Mouse (Mus musculus): ENCODE data around the gene 4931406C07Rik. TPM values are rescaled to one million over a fixed set of nuclear protein-coding genes. Genes with fewer than 3 reads are reported as not detected.
A peak's percentile ranks its signal among the peaks of the same experiment; 100 is the strongest.

The 4931406C07Rik gene
- polyA plus RNA-seq, 1 experiment: 184 TPM

GRCm38 (mm10) chr9:15313633-15314032 lies 7.4 kb upstream of the 4931406C07Rik start:
- 86% methylated on average over 5 of the region's 5 CpGs for WGBS
- no peak overlapping the region for H3K27ac ChIP-seq (ENCODE audit: insufficient read depth, low read depth, low read length)
- no peak overlapping the region for H3K4me3 ChIP-seq (ENCODE audit: insufficient read depth, low read depth, low read length)
- no peaks in the 10 kb centered on the region for H3K4me1 ChIP-seq (ENCODE audit: control insufficient read depth, insufficient read depth, low read length)
- DNase-seq: no peak
- H3K36me3 ChIP-seq (ENCODE audit: control insufficient read depth, insufficient read depth, low read length): peaks cover 26% of the 10 kb centered on the region
- TF ChIP-seq CTCF (conservative IDR thresholded peaks at IDR 0.05; ENCODE audit: insufficient read depth, insufficient read length, low read depth, low read length) (no peak), POLR2A (IDR thresholded peaks at IDR 0.05; ENCODE audit: low read depth, low read length) (no peak)
- H3K27me3 ChIP-seq (replicated peaks; ENCODE audit: control insufficient read depth, insufficient read depth, low read length): no peaks in the 10 kb centered on the region

GRCm38 (mm10) chr9:15312054-15312735 lies 5.9 kb upstream of the 4931406C07Rik start:
- peaks cover 1% of the 10 kb centered on the region; the same call in 1 of the 2 replicates for H3K4me1 ChIP-seq (ENCODE audit: control insufficient read depth, insufficient read depth, low read length)
- 93% methylated on average over 2 of the region's 2 CpGs for WGBS
- H3K36me3 ChIP-seq (ENCODE audit: control insufficient read depth, insufficient read depth, low read length): peaks cover 24% of the 10 kb centered on the region
- no peaks in the 10 kb centered on the region for H3K27me3 ChIP-seq (replicated peaks; ENCODE audit: control insufficient read depth, insufficient read depth, low read length)
- DNase-seq: no peak
- H3K27ac ChIP-seq (ENCODE audit: insufficient read depth, low read depth, low read length): no peak overlapping the region
- TF ChIP-seq POLR2A (IDR thresholded peaks at IDR 0.05; ENCODE audit: low read depth, low read length): no peak
- TF ChIP-seq CTCF (conservative IDR thresholded peaks at IDR 0.05; ENCODE audit: insufficient read depth, insufficient read length, low read depth, low read length): no peak
- no peak overlapping the region for H3K4me3 ChIP-seq (ENCODE audit: insufficient read depth, low read depth, low read length)

GRCm38 (mm10) chr9:15310179-15310578 lies 3.9 kb upstream of the 4931406C07Rik start:
- TF ChIP-seq CTCF (conservative IDR thresholded peaks at IDR 0.05; ENCODE audit: insufficient read depth, insufficient read length, low read depth, low read length): no peak

DNA sequence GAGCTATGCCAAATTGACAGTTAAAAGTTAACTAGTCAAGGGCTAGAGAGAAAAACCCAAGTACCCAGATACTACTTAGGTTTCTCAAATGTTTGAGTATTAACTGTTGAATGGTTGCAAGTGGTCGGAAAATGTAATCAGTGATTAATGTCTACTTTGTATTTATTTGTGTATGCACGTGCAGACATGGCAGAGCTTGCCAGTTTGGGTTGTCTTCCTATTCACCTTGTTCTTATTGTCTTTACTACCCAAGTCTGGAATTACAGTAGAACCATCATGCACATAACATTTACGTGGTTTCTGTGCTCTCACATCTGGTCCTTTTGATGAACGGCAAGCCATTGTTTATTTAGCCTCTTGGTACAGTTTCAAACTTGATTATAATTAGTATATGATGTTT lies 3.2 kb upstream of the 4931406C07Rik start:
- WGBS: 38% methylated on average over 4 of the region's 4 CpGs
- Histone ChIP-seq H3K4me3 (ENCODE audit: insufficient read depth, low read depth, low read length) (no peak overlapping the region), H3K4me1 (ENCODE audit: control insufficient read depth, insufficient read depth, low read length) (peaks cover 3% of the 10 kb centered on the region; the same call in 1 of the 2 replicates), H3K36me3 (ENCODE audit: control insufficient read depth, insufficient read depth, low read length) (peaks cover 18% of the 10 kb centered on the region), H3K27ac (ENCODE audit: insufficient read depth, low read depth, low read length) (no peak overlapping the region), H3K27me3 (replicated peaks; ENCODE audit: control insufficient read depth, insufficient read depth, low read length) (no peaks in the 10 kb centered on the region)
- peak; percentile 38 for DNase-seq
- TF ChIP-seq CTCF (conservative IDR thresholded peaks at IDR 0.05; ENCODE audit: insufficient read depth, insufficient read length, low read depth, low read length): no peak
- TF ChIP-seq POLR2A (IDR thresholded peaks at IDR 0.05; ENCODE audit: low read depth, low read length): no peak

More at GRCm38 (mm10) chr9:15310179-15310578, 3.9 kb upstream of the 4931406C07Rik start:
- Histone ChIP-seq H3K27me3 (replicated peaks; ENCODE audit: control insufficient read depth, insufficient read depth, low read length) (no peaks in the 10 kb centered on the region), H3K36me3 (ENCODE audit: control insufficient read depth, insufficient read depth, low read length) (peaks cover 19% of the 10 kb centered on the region), H3K4me3 (ENCODE audit: insufficient read depth, low read depth, low read length) (no peak overlapping the region), H3K27ac (ENCODE audit: insufficient read depth, low read depth, low read length) (no peak overlapping the region), H3K4me1 (ENCODE audit: control insufficient read depth, insufficient read depth, low read length) (peaks cover 3% of the 10 kb centered on the region; the same call in 1 of the 2 replicates)
- WGBS: 74% methylated on average over 1 of the region's 1 CpGs
- no peak for DNase-seq

GRCm38 (mm10) chr9:15308254-15308653 lies 2.0 kb upstream of the 4931406C07Rik start:
- TF ChIP-seq CTCF (conservative IDR thresholded peaks at IDR 0.05; ENCODE audit: insufficient read depth, insufficient read length, low read depth, low read length) (no peak), POLR2A (IDR thresholded peaks at IDR 0.05; ENCODE audit: low read depth, low read length) (no peak)
- Histone ChIP-seq H3K4me1 (ENCODE audit: control insufficient read depth, insufficient read depth, low read length) (peaks cover 3% of the 10 kb centered on the region; the same call in 1 of the 2 replicates), H3K4me3 (ENCODE audit: insufficient read depth, low read depth, low read length) (no peak overlapping the region), H3K36me3 (ENCODE audit: control insufficient read depth, insufficient read depth, low read length) (peaks cover 16% of the 10 kb centered on the region), H3K27ac (ENCODE audit: insufficient read depth, low read depth, low read length) (no peak overlapping the region), H3K27me3 (replicated peaks; ENCODE audit: control insufficient read depth, insufficient read depth, low read length) (no peaks in the 10 kb centered on the region)
- no peak for DNase-seq
- 44% methylated on average over 2 of the region's 2 CpGs for WGBS

- Histone ChIP-seq H3K36me3 (ENCODE audit: control insufficient read depth, insufficient read depth, low read length) (peaks cover 13% of the 10 kb centered on the region), H3K27me3 (replicated peaks; ENCODE audit: control insufficient read depth, insufficient read depth, low read length) (no peaks in the 10 kb centered on the region), H3K27ac (ENCODE audit: insufficient read depth, low read depth, low read length) (no peak overlapping the region), H3K4me1 (ENCODE audit: control insufficient read depth, insufficient read depth, low read length) (peaks cover 4% of the 10 kb centered on the region; the same call in 1 of the 2 replicates), H3K4me3 (ENCODE audit: insufficient read depth, low read depth, low read length) (peak overlapping the region; percentile 97; the same call in 1 of the 2 replicates)
- no peak for DNase-seq
- TF ChIP-seq POLR2A (IDR thresholded peaks at IDR 0.05; ENCODE audit: low read depth, low read length) (no peak), CTCF (conservative IDR thresholded peaks at IDR 0.05; ENCODE audit: insufficient read depth, insufficient read length, low read depth, low read length) (no peak)
- WGBS: 15% methylated on average over 6 of the region's 6 CpGs
These were observed 1.0 kb upstream of the 4931406C07Rik start for GRCm38 (mm10) chr9:15307257-15307656.

DNA sequence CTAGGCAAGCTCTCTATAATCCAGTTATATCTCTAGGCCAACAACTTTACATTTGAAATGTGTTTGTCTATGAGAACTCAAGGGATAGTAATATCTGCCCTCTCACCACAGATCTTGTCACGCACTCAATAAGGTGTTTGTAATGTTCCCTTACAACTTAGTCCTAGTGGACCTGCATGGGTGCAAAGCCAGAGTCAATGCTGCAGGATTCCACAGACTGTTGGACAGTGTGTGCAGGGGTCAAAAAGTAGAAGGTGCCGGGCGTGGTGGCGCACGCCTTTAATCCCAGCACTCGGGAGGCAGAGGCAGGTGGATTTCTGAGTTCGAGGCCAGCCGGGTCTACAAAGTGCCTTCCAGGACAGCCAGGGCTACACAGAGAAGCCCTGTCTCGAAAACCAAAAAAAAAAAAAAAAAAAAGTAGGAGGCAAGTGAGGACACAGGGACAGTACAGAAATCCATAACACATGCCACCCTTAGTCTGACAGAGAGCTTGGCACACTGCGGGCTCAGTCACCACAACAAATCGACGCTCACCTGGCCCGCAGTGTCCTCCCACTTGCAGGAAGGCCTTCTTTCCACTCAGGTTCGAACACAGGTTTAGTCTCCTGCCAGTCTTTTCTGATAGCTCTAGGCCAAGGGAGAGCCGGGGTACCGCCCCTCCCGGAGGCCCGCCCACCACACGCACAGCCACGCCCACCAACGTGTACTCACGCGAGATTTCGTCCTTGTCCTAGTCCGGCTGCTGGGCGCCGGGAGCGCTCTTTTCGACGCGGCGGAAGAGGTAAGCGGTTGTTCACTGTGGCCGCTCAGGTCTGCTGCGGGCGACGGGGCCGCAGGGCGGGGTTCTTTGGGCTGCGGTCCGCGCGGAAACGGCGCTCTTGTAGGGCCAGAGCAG lies 498 bp downstream of the 4931406C07Rik start, which contains the start of gene Taf1d:
TSS of gene Taf1d (plus strand) at position 712 of the 895 bp plus-strand sequence.
- H3K4me1 ChIP-seq (ENCODE audit: control insufficient read depth, insufficient read depth, low read length): peaks cover 6% of the 10 kb centered on the region; the same call in 1 of the 2 replicates
- 6% methylated on average over 45 of the region's 45 CpGs for WGBS
- no peaks in the 10 kb centered on the region for H3K27me3 ChIP-seq (replicated peaks; ENCODE audit: control insufficient read depth, insufficient read depth, low read length)
- H3K4me3 ChIP-seq (ENCODE audit: insufficient read depth, low read depth, low read length): peak within 1 kb of the TSS; percentile 97
- peak; percentile 93 for TF ChIP-seq POLR2A (IDR thresholded peaks at IDR 0.05; ENCODE audit: low read depth, low read length)
- no peak for TF ChIP-seq CTCF (conservative IDR thresholded peaks at IDR 0.05; ENCODE audit: insufficient read depth, insufficient read length, low read depth, low read length)
- peak within 1 kb of the TSS; percentile 84 for H3K27ac ChIP-seq (ENCODE audit: insufficient read depth, low read depth, low read length)
- peaks cover 8% of the 10 kb centered on the region for H3K36me3 ChIP-seq (ENCODE audit: control insufficient read depth, insufficient read depth, low read length)
- DNase-seq: peak; percentile 98
